Mouse (Mus musculus): ENCODE results near the gene Sart3.

GRCm38 (mm10) chr5:113800280-113800679 is 28.0 kb upstream of the Sart3 start, which contains the start of gene Tmem119:
- TF ChIP-seq CTCF (IDR thresholded peaks at IDR 0.05; ENCODE audit: low read depth) (no peak), EP300 (IDR thresholded peaks at IDR 0.05; ENCODE audit: low read depth) (no peak)

Data from liver, embryonic 14.5 days (tissue).